Mouse (Mus musculus) midbrain, embryonic 10.5 days (tissue): ENCODE data around the gene Gm21943. TPM values are rescaled to one million over a fixed set of nuclear protein-coding genes. Genes with fewer than 3 reads are reported as not detected.
"Not testable (repeated sequence)": the region's sequence is repeated elsewhere in the genome, so short reads cannot be mapped to it uniquely, and the experiment has no call there.

Source experiments
- DNase-seq: peaks from one replicate; pipeline ENCODE4 v3.0.0-alpha.2; 2017; ENCODE audit warnings: low spot score
- H3K27ac ChIP-seq: fragments of 300-500 bp; sonication (generic); replicated peaks from 2 replicates; pipeline ENCODE4 v1.5.1; 2016; ENCODE audit warnings: mild to moderate bottlenecking
- H3K27me3 ChIP-seq: fragments of 300-500 bp; sonication (generic); 2 replicates; pipeline ENCODE4 v1.6.1; 2016; ENCODE audit warnings: low read depth, mild to moderate bottlenecking; ENCODE audit not compliant: poor library complexity, severe bottlenecking
- H3K36me3 ChIP-seq: fragments of 300-500 bp; sonication (generic); 2 replicates; pipeline ENCODE4 v1.6.1; 2016; ENCODE audit warnings: mild to moderate bottlenecking, moderate library complexity
- H3K4me1 ChIP-seq: fragments of 300-500 bp; sonication (generic); 2 replicates; pipeline ENCODE4 v1.6.1; 2016
- H3K4me3 ChIP-seq: fragments of 300-500 bp; sonication (generic); 2 replicates; pipeline ENCODE4 v1.5.1; 2016; ENCODE audit warnings: mild to moderate bottlenecking, moderate library complexity
- H3K9me3 ChIP-seq: fragments of 300-500 bp; sonication (generic); replicated peaks from 2 replicates; pipeline ENCODE4 v1.6.1; 2016; ENCODE audit warnings: mild to moderate bottlenecking
- WGBS: fragments of 180-500 bp; shearing (Covaris S2); methylation state at CpG from one replicate; pipeline ENCODE4 v1.1.7; 2016; 5-methylcytosine and 5-hydroxymethylcytosine counted together
- polyA plus RNA-seq: library from polyadenylated mRNA; unstranded; fragments of >200 nt; fragmentation: Nextera tagmentation; extraction: Ambion mirVana; gene quantifications from 2 replicates; pipeline ENCODE4 v1.2.1, GENCODE M21; 2016

The Gm21943 gene
- not detected in 2 replicates for polyA plus RNA-seq

- not testable (repeated sequence) for H3K9me3 ChIP-seq, H3K4me3 ChIP-seq, H3K27me3 ChIP-seq, H3K36me3 ChIP-seq, H3K4me1 ChIP-seq, DNase-seq, H3K27ac ChIP-seq
- WGBS: no CpG with 5 or more reads among the region's 4 CpGs
Observed at GRCm38 (mm10) chrY:57533644-57534043, at the start of gene Gm21943. Gene Gm21943, minus strand, starts transcription at chrY:57533744.

Other genes with a start within 250 kb of the Gm21943 start
- not detected in 2 replicates for gene Gm28961, start 172.0 kb upstream of the Gm21943 start, polyA plus RNA-seq